Mouse (Mus musculus): ENCODE results near the gene B430306N03Rik.

- no peak for TF ChIP-seq CTCF (IDR thresholded peaks at IDR 0.05; ENCODE audit: low read depth)
- TF ChIP-seq EP300 (IDR thresholded peaks at IDR 0.05; ENCODE audit: low read depth): no peak
Measured at GRCm38 (mm10) chr17:48300199-48300598, 15.7 kb upstream of the B430306N03Rik start.

Measured in heart, postnatal 0 days (tissue).